Comparison of ENCODE assay signal across 17 mouse cellular contexts in genomic region chr1:135440986-135441385, GRCm38 (mm10).
"Had no signal": no experiment of that assay in that cellular context is flagged by ENCODE, and none has a peak within 500 bp of the region (broad histone marks: within the 10 kb centered on the region; RNA-seq: fewer than 3 reads in every experiment).

No protein-coding gene starts in this region.

- DNase-seq: lung, adult 18-20 months; lung, embryonic 14.5 days; lung, postnatal 10 days; lung, postnatal 4 days; retina, postnatal 1 day; right cerebral cortex, adult 18-20 months; right cerebral cortex, postnatal 25 days; right cerebral cortex, postnatal 4 days; spleen, adult 18-20 months; thymus, adult 18-20 months; thymus, postnatal 14 days; thymus, postnatal 36 days had no signal

- H3K27ac ChIP-seq: midbrain, embryonic 10.5 days; midbrain, embryonic 13.5 days; neural tube, embryonic 13.5 days; neural tube, embryonic 15.5 days had no signal

- H3K4me3 ChIP-seq: midbrain, embryonic 10.5 days; midbrain, embryonic 13.5 days; myocyte; neural tube, embryonic 13.5 days; neural tube, embryonic 15.5 days had no signal

- H3K9me3 ChIP-seq: midbrain, embryonic 10.5 days; midbrain, embryonic 13.5 days; neural tube, embryonic 13.5 days; neural tube, embryonic 15.5 days had no signal

- H3K4me1 ChIP-seq: midbrain, embryonic 10.5 days; midbrain, embryonic 13.5 days; neural tube, embryonic 13.5 days; neural tube, embryonic 15.5 days had no signal

- H3K27me3 ChIP-seq: midbrain, embryonic 13.5 days; neural tube, embryonic 13.5 days; neural tube, embryonic 15.5 days had no signal
